Mouse (Mus musculus) lung, embryonic 15.5 days (tissue): Measurements from ENCODE around the gene Gjc3. TPM values are rescaled to one million over a fixed set of nuclear protein-coding genes. Genes with fewer than 3 reads are reported as not detected.

ENCODE experiments used
- polyA plus RNA-seq: library from polyadenylated mRNA; unstranded; fragments of >200 nt; fragmentation: Nextera tagmentation; extraction: Ambion mirVana; gene quantifications from 2 replicates; pipeline ENCODE4 v1.2.1, GENCODE M21; 2015

Gjc3 gene
- polyA plus RNA-seq, 1 experiment from 2014 or later, result 0.12 TPM

Other genes with a start within 250 kb of the Gjc3 start
- 1.6 and 1.8 TPM in 2 replicates for gene Nyap1, start 221.5 kb downstream of the Gjc3 start, polyA plus RNA-seq
- gene Tsc22d4, start 217.4 kb downstream of the Gjc3 start, polyA plus RNA-seq, result 136 and 150 TPM in 2 replicates
- gene Ppp1r35, start 184.2 kb downstream of the Gjc3 start, polyA plus RNA-seq, result 33.7 and 33.9 TPM in 2 replicates
- 11.5 and 12.3 TPM in 2 replicates for gene Mepce, start 175.4 kb downstream of the Gjc3 start, polyA plus RNA-seq
- 23.1 and 28.2 TPM in 2 replicates for gene Zcwpw1, start 175.3 kb downstream of the Gjc3 start, polyA plus RNA-seq
- 3.4 and 4.0 TPM in 2 replicates for gene Pilra, start 126.8 kb downstream of the Gjc3 start, polyA plus RNA-seq
- gene Pilrb1, start 105.0 kb downstream of the Gjc3 start, polyA plus RNA-seq, result 0.76 and 0.78 TPM in 2 replicates
- gene Pilrb2, start 91.3 kb downstream of the Gjc3 start, polyA plus RNA-seq, result 0.83 and 1.1 TPM in 2 replicates
- gene Cyp3a13, start 41.5 kb downstream of the Gjc3 start, polyA plus RNA-seq, result 0.33 and 0.37 TPM in 2 replicates
- 0.17 TPM in 1 of 2 replicates, not detected in the other for gene Azgp1, start 18.4 kb upstream of the Gjc3 start, polyA plus RNA-seq
- not detected in 2 replicates for gene Smok3a, start 58.2 kb upstream of the Gjc3 start, polyA plus RNA-seq
- gene Smok3b, start 58.3 kb upstream of the Gjc3 start, polyA plus RNA-seq, result not detected in 2 replicates
- not detected in 2 replicates for gene Smok3c, start 90.1 kb upstream of the Gjc3 start, polyA plus RNA-seq
- 15.8 and 16.6 TPM in 2 replicates for gene Zkscan1, start 122.0 kb upstream of the Gjc3 start, polyA plus RNA-seq
- gene Zscan21, start 153.8 kb upstream of the Gjc3 start, polyA plus RNA-seq, result 61.3 and 66.3 TPM in 2 replicates
- 20.8 and 21.3 TPM in 2 replicates for gene Zfp113, start 192.6 kb upstream of the Gjc3 start, polyA plus RNA-seq
- 316 and 320 TPM in 2 replicates for gene Cops6, start 198.0 kb upstream of the Gjc3 start, polyA plus RNA-seq
- 22.8 and 26.2 TPM in 2 replicates for gene Ap4m1, start 208.9 kb upstream of the Gjc3 start, polyA plus RNA-seq
- 216 and 228 TPM in 2 replicates for gene Mcm7, start 209.3 kb upstream of the Gjc3 start, polyA plus RNA-seq
- gene Taf6, start 224.4 kb upstream of the Gjc3 start, polyA plus RNA-seq, result 86.7 and 92.3 TPM in 2 replicates
- gene Cnpy4, start 224.4 kb upstream of the Gjc3 start, polyA plus RNA-seq, result 61.0 and 63.5 TPM in 2 replicates
- gene Mblac1, start 231.2 kb upstream of the Gjc3 start, polyA plus RNA-seq, result 9.1 and 9.7 TPM in 2 replicates